In genomic region chr11:74704068-74704467, GRCm38 (mm10) we compare ENCODE assay signal across 22 mouse cellular contexts. TPM values are rescaled to one million over a fixed set of nuclear protein-coding genes. Genes with fewer than 3 reads are reported as not detected.
DNase-seq lines count a peak whose midpoint lies in the region; ATAC-seq and TF ChIP-seq lines count a peak whose summit lies in the region.
"Had no signal": no experiment of that assay in that cellular context is flagged by ENCODE, and none has a peak within 500 bp of the region (broad histone marks: within the 10 kb centered on the region; RNA-seq: fewer than 3 reads in every experiment).

No protein-coding gene starts in this region.

- H3K4me2 ChIP-seq in embryonic facial prominence, embryonic 14.5 days (ENCODE audit: low read depth, low read length), result no peak overlapping the region
- no peak overlapping the region for H3K4me2 ChIP-seq in liver, embryonic 11.5 days
- H3K4me2 ChIP-seq in lung, postnatal 0 days (replicated peaks; ENCODE audit: low read depth, low read length), result no peak overlapping the region
- no peak overlapping the region for H3K4me2 ChIP-seq in forebrain, embryonic 14.5 days (ENCODE audit: low read length)

- no peaks in the 10 kb centered on the region for H3K4me1 ChIP-seq in embryonic facial prominence, embryonic 14.5 days (ENCODE audit: control insufficient read depth, insufficient read depth, low read length)
- no peaks in the 10 kb centered on the region for H3K4me1 ChIP-seq in embryonic facial prominence, embryonic 10.5 days
- H3K4me1 ChIP-seq in liver, adult 2 months (ENCODE audit: control insufficient read depth, insufficient read depth, low read length), result peaks cover 12% of the 10 kb centered on the region
- no peaks in the 10 kb centered on the region for H3K4me1 ChIP-seq in liver, embryonic 11.5 days (replicated peaks; ENCODE audit: control insufficient read depth, insufficient read depth, low read length)
- H3K4me1 ChIP-seq in lung, postnatal 0 days (ENCODE audit: insufficient read depth, low read depth, low read length), result no peaks in the 10 kb centered on the region
- H3K4me1 ChIP-seq in lung, adult 2 months (ENCODE audit: control insufficient read depth, insufficient read depth, low read length), result peaks cover 4% of the 10 kb centered on the region
- H3K4me1 ChIP-seq in forebrain, embryonic 14.5 days (ENCODE audit: control insufficient read depth, insufficient read depth, low read length), result no peaks in the 10 kb centered on the region

- peaks cover 24% of the 10 kb centered on the region for H3K79me2 ChIP-seq in liver, adult 2 months (ENCODE audit: control insufficient read depth, insufficient read depth, low read length)

- H3K9me3 ChIP-seq in embryonic facial prominence, embryonic 14.5 days (ENCODE audit: control insufficient read depth, low read length), result no peaks in the 10 kb centered on the region
- H3K9me3 ChIP-seq in embryonic facial prominence, embryonic 10.5 days, result no peaks in the 10 kb centered on the region
- no peaks in the 10 kb centered on the region for H3K9me3 ChIP-seq in liver, embryonic 11.5 days (ENCODE audit: control insufficient read depth, low read length)
- H3K9me3 ChIP-seq in lung, postnatal 0 days (ENCODE audit: low read length), result no peaks in the 10 kb centered on the region
- no peaks in the 10 kb centered on the region for H3K9me3 ChIP-seq in forebrain, embryonic 14.5 days (replicated peaks; ENCODE audit: control insufficient read depth, low read length)
- H3K9me3 ChIP-seq: G1E had no signal

- TF ChIP-seq EP300 in lung, postnatal 0 days (IDR thresholded peaks at IDR 0.05), result no peak; the same call in 1 of the 2 replicates

- no peak for ATAC-seq in embryonic facial prominence, embryonic 14.5 days (ENCODE audit: low read depth)
- ATAC-seq in liver, embryonic 11.5 days (replicated peaks; ENCODE audit: low FRiP score), result no peak
- peak; percentile 57; the same call in 1 of the 2 replicates for ATAC-seq in lung, postnatal 0 days
- ATAC-seq in forebrain, embryonic 14.5 days, result no peak
- ATAC-seq: activated CD4-positive, CD25-positive, alpha-beta regulatory T cell, adult 4 months; CD4-positive, CD25-positive, alpha-beta regulatory T cell, adult 4 months; Patski had no signal

- H3K4me3 ChIP-seq in embryonic facial prominence, embryonic 14.5 days (ENCODE audit: low read depth, low read length), result no peak overlapping the region
- no peak overlapping the region for H3K4me3 ChIP-seq in embryonic facial prominence, embryonic 10.5 days
- no peak overlapping the region for H3K4me3 ChIP-seq in liver, adult 2 months (ENCODE audit: insufficient read depth, low read depth, low read length)
- no peak overlapping the region for H3K4me3 ChIP-seq in liver, embryonic 11.5 days (ENCODE audit: low read depth, low read length)
- no peak overlapping the region for H3K4me3 ChIP-seq in lung, postnatal 0 days (ENCODE audit: low read depth, low read length)
- no peak overlapping the region for H3K4me3 ChIP-seq in lung, adult 2 months (replicated peaks; ENCODE audit: extremely low read depth, low read depth, low read length)
- H3K4me3 ChIP-seq in forebrain, embryonic 14.5 days (ENCODE audit: low read depth, low read length), result no peak overlapping the region

- WGBS in embryonic facial prominence, embryonic 14.5 days, result 84% methylated on average over 2 of the region's 2 CpGs
- WGBS in embryonic facial prominence, embryonic 10.5 days, result 91% methylated on average over 2 of the region's 2 CpGs
- WGBS in liver, adult 2 months, result 30% methylated on average over 2 of the region's 2 CpGs
- 96% methylated on average over 2 of the region's 2 CpGs for WGBS in liver, embryonic 11.5 days
- WGBS in lung, postnatal 0 days, result 53% methylated on average over 2 of the region's 2 CpGs
- 54% methylated on average over 2 of the region's 2 CpGs for WGBS in lung, adult 2 months
- WGBS in forebrain, embryonic 14.5 days, result 95% methylated on average over 2 of the region's 2 CpGs

- TF ChIP-seq POLR2A in liver, adult 2 months (IDR thresholded peaks at IDR 0.05; ENCODE audit: extremely low read depth, insufficient read depth, low read length), result no peak
- no peak for TF ChIP-seq POLR2A in lung, adult 2 months (IDR thresholded peaks at IDR 0.05; ENCODE audit: borderline replicate concordance, extremely low read depth, low read depth, low read length)

- TF ChIP-seq CTCF in liver, adult 2 months (IDR thresholded peaks at IDR 0.05; ENCODE audit: low read depth, low read length), result no peak
- no peak for TF ChIP-seq CTCF in lung, postnatal 0 days (IDR thresholded peaks at IDR 0.05)
- TF ChIP-seq CTCF in lung, adult 2 months (IDR thresholded peaks at IDR 0.05; ENCODE audit: insufficient read depth, low read length), result no peak

- peak; percentile 14 for DNase-seq in embryonic facial prominence, embryonic 14.5 days (ENCODE audit: low spot score)
- DNase-seq in embryonic facial prominence, embryonic 10.5 days (ENCODE audit: low spot score), result no peak
- DNase-seq in liver, adult 2 months (ENCODE audit: extremely low read depth, low read depth, low spot score), result peak; percentile 67
- no peak for DNase-seq in liver, embryonic 11.5 days (ENCODE audit: low spot score)
- DNase-seq in lung, postnatal 0 days (ENCODE audit: low spot score), result peak; percentile 52
- no peak for DNase-seq in lung, adult 2 months
- DNase-seq in fat pad, adult 2 months (ENCODE audit: extremely low read depth, low read depth, low spot score), result peak; percentile 36
- no peak for DNase-seq in forebrain, embryonic 14.5 days (ENCODE audit: low spot score)
- DNase-seq: adrenal gland, adult 2 months; adrenal gland, adult 8-10 months; adrenal gland, postnatal 10 days; adrenal gland, postnatal 14 days; adrenal gland, postnatal 25 days; adrenal gland, postnatal 36 days; B cell, adult 2 months; cerebellum, adult 11 months; cerebellum, adult 11-12 months had no signal

- H3K27me3 ChIP-seq in embryonic facial prominence, embryonic 14.5 days (replicated peaks; ENCODE audit: control insufficient read depth, insufficient read depth, low read length), result no peaks in the 10 kb centered on the region
- H3K27me3 ChIP-seq in embryonic facial prominence, embryonic 10.5 days (replicated peaks; ENCODE audit: low read depth, poor library complexity, severe bottlenecking), result no peaks in the 10 kb centered on the region
- H3K27me3 ChIP-seq in liver, adult 2 months (ENCODE audit: control insufficient read depth, insufficient read depth, low read length), result no peaks in the 10 kb centered on the region
- H3K27me3 ChIP-seq in liver, embryonic 11.5 days (replicated peaks; ENCODE audit: control insufficient read depth, insufficient read depth, low read length), result no peaks in the 10 kb centered on the region
- H3K27me3 ChIP-seq in lung, postnatal 0 days (replicated peaks; ENCODE audit: insufficient read depth, low read length), result no peaks in the 10 kb centered on the region
- no peaks in the 10 kb centered on the region for H3K27me3 ChIP-seq in forebrain, embryonic 14.5 days (replicated peaks; ENCODE audit: control insufficient read depth, insufficient read depth, low read length)
- H3K27me3 ChIP-seq: CH12.LX, Patski had no signal

- no peak overlapping the region for H3K27ac ChIP-seq in embryonic facial prominence, embryonic 14.5 days (replicated peaks; ENCODE audit: low read depth, low read length)
- no peak overlapping the region for H3K27ac ChIP-seq in embryonic facial prominence, embryonic 10.5 days (replicated peaks)
- H3K27ac ChIP-seq in liver, adult 2 months (replicated peaks; ENCODE audit: insufficient read depth, low read depth, low read length), result no peak overlapping the region
- H3K27ac ChIP-seq in liver, embryonic 11.5 days (ENCODE audit: low read depth, low read length), result no peak overlapping the region
- no peak overlapping the region for H3K27ac ChIP-seq in lung, postnatal 0 days (ENCODE audit: low read length)
- H3K27ac ChIP-seq in forebrain, embryonic 14.5 days (ENCODE audit: low read depth, low read length), result no peak overlapping the region

- H3K9ac ChIP-seq in embryonic facial prominence, embryonic 14.5 days (ENCODE audit: low read depth, low read length), result no peak overlapping the region
- no peak overlapping the region for H3K9ac ChIP-seq in liver, adult 2 months (ENCODE audit: low read depth, low read length)
- H3K9ac ChIP-seq in liver, embryonic 11.5 days (ENCODE audit: low read depth, low read length), result no peak overlapping the region
- no peak overlapping the region for H3K9ac ChIP-seq in lung, postnatal 0 days (replicated peaks; ENCODE audit: low read depth)
- no peak overlapping the region for H3K9ac ChIP-seq in forebrain, embryonic 14.5 days (ENCODE audit: low read length)

- peaks cover 2% of the 10 kb centered on the region for H3K36me3 ChIP-seq in embryonic facial prominence, embryonic 14.5 days (ENCODE audit: control insufficient read depth, insufficient read depth, low read length)
- H3K36me3 ChIP-seq in embryonic facial prominence, embryonic 10.5 days (replicated peaks), result peaks cover 25% of the 10 kb centered on the region
- peaks cover 2% of the 10 kb centered on the region for H3K36me3 ChIP-seq in liver, adult 2 months (ENCODE audit: control insufficient read depth, insufficient read depth, low read length)
- no peaks in the 10 kb centered on the region for H3K36me3 ChIP-seq in liver, embryonic 11.5 days (ENCODE audit: control insufficient read depth, insufficient read depth, low read length)
- no peaks in the 10 kb centered on the region for H3K36me3 ChIP-seq in lung, postnatal 0 days (ENCODE audit: insufficient read depth, low read length)
- H3K36me3 ChIP-seq in forebrain, embryonic 14.5 days (ENCODE audit: control insufficient read depth, insufficient read depth, low read length), result peaks cover under 1% of the 10 kb centered on the region; the same call in 1 of the 2 replicates

RNA-seq across cellular contexts. Expression of gene Pafah1b1, which starts 20.4 kb away (rescaled TPM):
- 67.6 and 68.3 TPM in 2 replicates for polyA plus RNA-seq in embryonic facial prominence, embryonic 14.5 days (2014; fragmentation: Nextera tagmentation; extraction: Ambion mirVana)
- 48.2 and 52.3 TPM in 2 replicates for polyA plus RNA-seq in embryonic facial prominence, embryonic 10.5 days (2016; fragmentation: Nextera tagmentation; extraction: Ambion mirVana)
- 37.2 and 40.6 TPM in 2 replicates for total RNA-seq in liver, adult 2 months (2014; rRNA removed)
- polyA plus RNA-seq in liver, adult 2 months (2012; rRNA removed), result 8.1 and 8.9 TPM in 2 replicates
- polyA plus RNA-seq in liver, embryonic 11.5 days (2014; fragmentation: Nextera tagmentation; extraction: Ambion mirVana), result 59.3 and 69.4 TPM in 2 replicates
- polyA plus RNA-seq in lung, postnatal 0 days (2015; fragmentation: Nextera tagmentation; extraction: Ambion mirVana), result 49.1 and 60.8 TPM in 2 replicates
- 15.3 and 28.8 TPM in 2 replicates for polyA plus RNA-seq in lung, adult 2 months (2012; rRNA removed)
- 88.2 and 104 TPM in 2 replicates for polyA plus RNA-seq in forebrain, embryonic 14.5 days (2014; fragmentation: Nextera tagmentation; extraction: Ambion mirVana)

RNA-seq across cellular contexts. Expression of gene Cluh, which starts 54.8 kb away (rescaled TPM):
- 24.4 and 25.2 TPM in 2 replicates for polyA plus RNA-seq in embryonic facial prominence, embryonic 14.5 days (2014; fragmentation: Nextera tagmentation; extraction: Ambion mirVana)
- polyA plus RNA-seq in embryonic facial prominence, embryonic 10.5 days (2016; fragmentation: Nextera tagmentation; extraction: Ambion mirVana), result 29.0 and 32.3 TPM in 2 replicates
- 74.3 and 124 TPM in 2 replicates for total RNA-seq in liver, adult 2 months (2014; rRNA removed)
- polyA plus RNA-seq in liver, adult 2 months (2012; rRNA removed), result 128 and 139 TPM in 2 replicates
- polyA plus RNA-seq in liver, embryonic 11.5 days (2014; fragmentation: Nextera tagmentation; extraction: Ambion mirVana), result 60.9 and 61.4 TPM in 2 replicates
- polyA plus RNA-seq in lung, postnatal 0 days (2015; fragmentation: Nextera tagmentation; extraction: Ambion mirVana), result 8.2 and 9.2 TPM in 2 replicates
- 28.9 and 36.2 TPM in 2 replicates for polyA plus RNA-seq in lung, adult 2 months (2012; rRNA removed)
- 6.3 and 7.7 TPM in 2 replicates for polyA plus RNA-seq in forebrain, embryonic 14.5 days (2014; fragmentation: Nextera tagmentation; extraction: Ambion mirVana)

Comparison
In these comparisons a context has a peak if more than half of its experiments do, and no peak if none do; other contexts are left out.
1. DNase-seq: peak in embryonic facial prominence, embryonic 14.5 days (single experiment), liver, adult 2 months (single experiment), lung, postnatal 0 days (single experiment) and fat pad, adult 2 months (single experiment); none in embryonic facial prominence, embryonic 10.5 days (single experiment), liver, embryonic 11.5 days (single experiment), lung, adult 2 months (single experiment) and forebrain, embryonic 14.5 days (single experiment).